Mouse (Mus musculus): ENCODE measurements around the gene Zfp148.

DNA sequence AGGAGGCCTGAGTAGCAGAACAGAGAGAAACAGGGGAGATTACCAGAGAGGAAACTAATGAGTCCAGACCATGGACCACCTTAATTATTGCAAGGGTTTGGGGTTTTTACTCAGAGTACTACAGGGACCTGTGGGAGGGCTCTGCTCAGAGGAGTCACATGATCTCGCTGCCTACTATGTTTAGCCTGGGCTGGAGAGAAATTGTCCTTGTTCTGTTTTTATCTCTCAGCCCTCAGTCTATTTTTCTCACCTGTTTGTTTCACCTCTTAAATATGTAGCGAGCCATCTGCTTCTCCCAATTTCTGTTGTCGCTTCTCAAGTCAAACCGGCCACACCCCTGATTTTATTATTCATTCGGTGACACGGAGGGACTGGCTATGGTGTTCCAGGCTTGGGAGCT is 14.9 kb upstream of the Zfp148 start:
- TF ChIP-seq CTCF (IDR thresholded peaks at IDR 0.05; ENCODE audit: borderline replicate concordance, insufficient read depth, low read length) (no peak), POLR2A (IDR thresholded peaks at IDR 0.05; ENCODE audit: low read depth, low read length) (no peak)

Data from embryonic fibroblast, embryonic 13.5 days (primary cell).